Mouse (Mus musculus): ENCODE data around the gene Cux1.

- TF ChIP-seq CTCF (IDR thresholded peaks at IDR 0.05; ENCODE audit: borderline replicate concordance, control insufficient read depth, extremely low read depth, insufficient read depth, low read length, poor library complexity) (no peak), POLR2A (IDR thresholded peaks at IDR 0.05; ENCODE audit: control insufficient read depth, extremely low read depth, insufficient read depth, low read length, poor library complexity) (no peak)
Observed at GRCm38 (mm10) chr5:136467360-136467999, 99.8 kb downstream of the Cux1 start.
